Mouse (Mus musculus) kidney, postnatal 0 days (tissue): ENCODE measurements around the gene Ppp1r37. TPM values are rescaled to one million over a fixed set of nuclear protein-coding genes. Genes with fewer than 3 reads are reported as not detected.

Experiments
- ATAC-seq: fragments of 200-750 bp; cut with Nextera tagmentation; replicated peaks from 2 replicates; pipeline ENCODE4 v1.8.0; 2017; ENCODE audit warnings: low read depth, moderate number of reproducible peaks, moderate TSS enrichment, moderate library complexity; ENCODE audit not compliant: low FRiP score
- DNase-seq: peaks from one replicate; pipeline ENCODE4 v3.0.0-alpha.2; 2016; ENCODE audit warnings: low spot score
- H3K27ac ChIP-seq: fragments of 300-500 bp; sonication (generic); 2 replicates; pipeline ENCODE4 v1.5.1; 2014; ENCODE audit warnings: mild to moderate bottlenecking
- H3K27me3 ChIP-seq: fragments of 300-500 bp; sonication (generic); 2 replicates; pipeline ENCODE4 v1.6.1; 2014; ENCODE audit warnings: low read length, mixed read lengths; ENCODE audit not compliant: insufficient read depth
- H3K36me3 ChIP-seq: fragments of 300-500 bp; sonication (generic); 2 replicates; pipeline ENCODE4 v1.6.1; 2014; ENCODE audit warnings: low read length, mixed read lengths; ENCODE audit not compliant: insufficient read depth
- H3K4me1 ChIP-seq: fragments of 300-500 bp; sonication (generic); replicated peaks from 2 replicates; pipeline ENCODE4 v1.6.1; 2014; ENCODE audit warnings: antibody characterized with exemption, low read length, mixed read lengths; ENCODE audit not compliant: insufficient read depth
- H3K4me2 ChIP-seq: fragments of 300-500 bp; sonication (generic); 2 replicates; pipeline ENCODE4 v1.6.1; 2014; ENCODE audit warnings: mild to moderate bottlenecking, low read length, moderate library complexity, mixed read lengths
- H3K4me3 ChIP-seq: fragments of 300-500 bp; sonication (generic); replicated peaks from 2 replicates; pipeline ENCODE4 v1.5.1; 2014; ENCODE audit warnings: low read depth, low read length
- H3K9ac ChIP-seq: fragments of 300-500 bp; sonication (generic); 2 replicates; pipeline ENCODE4 v1.6.1; 2014; ENCODE audit warnings: low read depth, low read length
- H3K9me3 ChIP-seq: fragments of 300-500 bp; sonication (generic); replicated peaks from 2 replicates; pipeline ENCODE4 v1.6.1; 2016; ENCODE audit warnings: low read length, inconsistent platforms, mixed read lengths
- CTCF ChIP-seq: IDR thresholded peaks from 2 replicates; pipeline ENCODE4 v1.5.1; 2016; ENCODE audit warnings: antibody characterized with exemption, low read depth, mild to moderate bottlenecking, moderate library complexity
- WGBS: fragments of 180-500 bp; shearing (Covaris S2); extraction: QIAGEN DNeasy Blood & Tissue Kit; methylation state at CpG from one replicate; pipeline ENCODE4 v1.1.7; 2014; 5-methylcytosine and 5-hydroxymethylcytosine counted together
- polyA plus RNA-seq: library from polyadenylated mRNA; unstranded; fragments of >200 nt; fragmentation: Nextera tagmentation; extraction: Ambion mirVana; gene quantifications from 2 replicates; pipeline ENCODE4 v1.2.1, GENCODE M21; 2015

Gene Ppp1r37
- polyA plus RNA-seq, 1 experiment from 2014 or later, result 17.1 TPM

- no peaks in the 10 kb centered on the region for H3K27me3 ChIP-seq
- 0 out of 2 replicates have a peak, but pooled peaks have one; percentile 0 for ATAC-seq
- TF ChIP-seq CTCF, result no peak
- no peaks in the 10 kb centered on the region for H3K36me3 ChIP-seq
- 5% methylated on average over 15 of the region's 15 CpGs for WGBS
- H3K4me3 ChIP-seq, result peak overlapping the region; percentile 57
- peak overlapping the region; percentile 60 for H3K9ac ChIP-seq
- no peaks in the 10 kb centered on the region for H3K9me3 ChIP-seq
- H3K27ac ChIP-seq, result peak overlapping the region; percentile 84; the same call in 1 of the 2 replicates
- H3K4me2 ChIP-seq, result peak overlapping the region; percentile 94
- no peak for DNase-seq
- peaks cover 15% of the 10 kb centered on the region; the same call in 1 of the 2 replicates for H3K4me1 ChIP-seq
These were observed 53.8 kb downstream of the Ppp1r37 start for GRCm38 (mm10) chr7:19508924-19509568.

- peak within 1 kb of the TSS; percentile 69 for H3K9ac ChIP-seq
- H3K4me3 ChIP-seq, result peak within 1 kb of the TSS; percentile 57
- H3K27ac ChIP-seq, result peak within 1 kb of the TSS; percentile 84
- H3K27me3 ChIP-seq, result no peaks in the 10 kb centered on the region
- no peaks in the 10 kb centered on the region for H3K9me3 ChIP-seq
- peaks cover 15% of the 10 kb centered on the region; the same call in 1 of the 2 replicates for H3K4me1 ChIP-seq
- H3K36me3 ChIP-seq, result no peaks in the 10 kb centered on the region
- peak; percentile 91 for ATAC-seq
- H3K4me2 ChIP-seq, result peak within 1 kb of the TSS; percentile 94
- DNase-seq, result peak; percentile 97
- WGBS, result under 1% methylated on average over 56 of the region's 56 CpGs
- TF ChIP-seq CTCF, result 0 out of 2 replicates have a peak, but pooled peaks have one; percentile 12
These were observed 54.5 kb downstream of the Ppp1r37 start, which contains the start of the genes Bloc1s3 and Trappc6a for GRCm38 (mm10) chr7:19508150-19508923. Bloc1s3 (minus strand) TSS chr7:19508367. Trappc6a (plus strand) TSS chr7:19508395.

GRCm38 (mm10) chr7:19507612-19507981, 55.3 kb downstream of the Ppp1r37 start:
- no peak for DNase-seq
- TF ChIP-seq CTCF, result no peak
- Histone ChIP-seq H3K4me2 (peak overlapping the region; percentile 94), H3K36me3 (no peaks in the 10 kb centered on the region), H3K9me3 (no peaks in the 10 kb centered on the region), H3K4me3 (peak overlapping the region; percentile 57), H3K27me3 (no peaks in the 10 kb centered on the region), H3K9ac (peak overlapping the region; percentile 69), H3K27ac (no peak overlapping the region; the same call in 1 of the 2 replicates), H3K4me1 (peaks cover 15% of the 10 kb centered on the region; the same call in 1 of the 2 replicates)
- ATAC-seq, result no peak
- 5% methylated on average over 18 of the region's 18 CpGs for WGBS

GRCm38 (mm10) chr7:19506969-19507611, 55.8 kb downstream of the Ppp1r37 start:
- Histone ChIP-seq H3K9me3 (no peaks in the 10 kb centered on the region), H3K27me3 (no peaks in the 10 kb centered on the region), H3K36me3 (no peaks in the 10 kb centered on the region), H3K4me1 (peaks cover 15% of the 10 kb centered on the region; the same call in 1 of the 2 replicates), H3K9ac (peak overlapping the region; percentile 53), H3K4me3 (peak overlapping the region; percentile 57), H3K4me2 (peak overlapping the region; percentile 94), H3K27ac (no peak overlapping the region)
- TF ChIP-seq CTCF, result no peak
- DNase-seq, result no peak
- under 1% methylated on average over 71 of the region's 71 CpGs for WGBS
- ATAC-seq, result no peak

- Histone ChIP-seq H3K4me1 (peaks cover 15% of the 10 kb centered on the region; the same call in 1 of the 2 replicates), H3K36me3 (no peaks in the 10 kb centered on the region), H3K9me3 (no peaks in the 10 kb centered on the region), H3K4me3 (no peak overlapping the region), H3K27ac (no peak overlapping the region), H3K4me2 (peak overlapping the region; percentile 94), H3K27me3 (no peaks in the 10 kb centered on the region), H3K9ac (no peak overlapping the region)
- TF ChIP-seq CTCF, result peak; percentile 43; the same call in 1 of the 2 replicates
- no peak for DNase-seq
- 42% methylated on average over 6 of the region's 6 CpGs for WGBS
- no peak for ATAC-seq
These were observed 56.5 kb downstream of the Ppp1r37 start for GRCm38 (mm10) chr7:19506326-19506725.

- no peaks in the 10 kb centered on the region for H3K27me3 ChIP-seq
- 0 out of 2 replicates have a peak, but pooled peaks have one; percentile 5 for ATAC-seq
- peak; percentile 92 for TF ChIP-seq CTCF
- DNase-seq, result peak; percentile 80
- H3K4me2 ChIP-seq, result no peak overlapping the region
- no peak overlapping the region for H3K27ac ChIP-seq
- H3K4me3 ChIP-seq, result no peak overlapping the region
- no peaks in the 10 kb centered on the region for H3K9me3 ChIP-seq
- H3K9ac ChIP-seq, result no peak overlapping the region
- 27% methylated on average over 5 of the region's 5 CpGs for WGBS
- H3K4me1 ChIP-seq, result peaks cover 11% of the 10 kb centered on the region; the same call in 1 of the 2 replicates
- H3K36me3 ChIP-seq, result no peaks in the 10 kb centered on the region
These were observed 59.3 kb downstream of the Ppp1r37 start for GRCm38 (mm10) chr7:19503481-19504068.
